Mouse (Mus musculus) A20 (cell line): ENCODE results near the gene Zfp811.

Experiments used
- DNase-seq: peaks from one replicate; pipeline ENCODE4 v3.0.0-alpha.2; 2011; ENCODE audit warnings: low read depth, low spot score

The Zfp811 gene

GRCm38 (mm10) chr17:32757331-32757730 lies 52.4 kb downstream of the Zfp811 start:
- no peak for DNase-seq

- no peak for DNase-seq
Observed at GRCm38 (mm10) chr17:32753634-32754033, 56.1 kb downstream of the Zfp811 start.

GRCm38 (mm10) chr17:32752813-32753360 lies 56.8 kb downstream of the Zfp811 start:
- DNase-seq: no peak

- no peak for DNase-seq
Observed at GRCm38 (mm10) chr17:32750611-32751010, 59.1 kb downstream of the Zfp811 start.
